Mouse (Mus musculus) layer of hippocampus, adult 6 months (tissue): ENCODE measurements around the gene 1700088E04Rik. TPM values are rescaled to one million over a fixed set of nuclear protein-coding genes. Genes with fewer than 3 reads are reported as not detected.

Source experiments
- long read RNA-seq, 2 experiments: library from polyadenylated mRNA; unstranded; transcript quantifications; one replicate each; pipeline ENCODE4 v2.0.0; 2019 to 2020
- polyA plus RNA-seq: library from polyadenylated mRNA; unstranded; fragments of <200 nt; fragmentation: Nextera tagmentation; gene quantifications from 2 replicates; pipeline ENCODE4 v1.2.3, GENCODE M21; 2021

The 1700088E04Rik gene
- 18.0 and 24.6 TPM in 2 replicates for polyA plus RNA-seq
- long read RNA-seq, experiment 1, partial matches to known transcripts = 1 of 9 reads
- long read RNA-seq, experiment 1, other reads (novel, unspliced or antisense) = 2 of 9 reads
- long read RNA-seq, experiment 2, partial matches to known transcripts = 0 of 8 reads
- long read RNA-seq, experiment 2, other reads (novel, unspliced or antisense) = 2 of 8 reads

GRCm38 (mm10) chr15:79140866-79141565 lies at the start of gene 1700088E04Rik, which contains the start of gene Polr2f:
Gene 1700088E04Rik, minus strand, starts transcription at chr15:79141253.
Gene Polr2f, plus strand, starts transcription at chr15:79141009.

GRCm38 (mm10) chr15:79165140-79165539 lies 24.1 kb upstream of the 1700088E04Rik start, which contains the start of gene Sox10:
Gene Sox10, minus strand, starts transcription at chr15:79165240.

GRCm38 (mm10) chr15:79108421-79109320 lies 32.4 kb downstream of the 1700088E04Rik start, which contains the start of gene Micall1:
Gene Micall1, plus strand, starts transcription at chr15:79108898.

Other genes with a start within 250 kb of the 1700088E04Rik start
- 0.13 and 0.19 TPM in 2 replicates for gene Gm49510, start 241.6 kb downstream of the 1700088E04Rik start, polyA plus RNA-seq
- gene Sh3bp1, start 241.5 kb downstream of the 1700088E04Rik start, polyA plus RNA-seq = 2.8 and 4.3 TPM in 2 replicates
- 117 and 170 TPM in 2 replicates for gene Pdxp, start 227.3 kb downstream of the 1700088E04Rik start, polyA plus RNA-seq
- gene Lgals1, start 214.5 kb downstream of the 1700088E04Rik start, polyA plus RNA-seq = 98.4 and 125 TPM in 2 replicates
- gene Nol12, start 206.3 kb downstream of the 1700088E04Rik start, polyA plus RNA-seq = 43.1 and 48.4 TPM in 2 replicates
- 4.4 and 5.7 TPM in 2 replicates for gene Triobp, start 193.5 kb downstream of the 1700088E04Rik start, polyA plus RNA-seq
- 65.5 and 70.9 TPM in 2 replicates for gene H1f0, start 112.8 kb downstream of the 1700088E04Rik start, polyA plus RNA-seq
- 0.23 TPM in 2 replicates for gene Galr3, start 99.4 kb downstream of the 1700088E04Rik start, polyA plus RNA-seq
- gene Ankrd54, start 78.4 kb downstream of the 1700088E04Rik start, polyA plus RNA-seq = 28.0 and 29.8 TPM in 2 replicates
- gene Eif3l, start 66.1 kb downstream of the 1700088E04Rik start, polyA plus RNA-seq = 100 and 106 TPM in 2 replicates
- gene Micall1, start 32.4 kb downstream of the 1700088E04Rik start, polyA plus RNA-seq = 3.3 and 3.8 TPM in 2 replicates
- gene Polr2f, start 244 bp downstream of the 1700088E04Rik start, polyA plus RNA-seq = 156 and 172 TPM in 2 replicates
- 8.4 and 10.3 TPM in 2 replicates for gene Sox10, start 24.0 kb upstream of the 1700088E04Rik start, polyA plus RNA-seq
- gene Pick1, start 87.9 kb upstream of the 1700088E04Rik start, polyA plus RNA-seq = 12.5 and 14.9 TPM in 2 replicates
- gene Gm49486, start 88.1 kb upstream of the 1700088E04Rik start, polyA plus RNA-seq = 0.25 TPM in 1 of 2 replicates, not detected in the other
- 5.2 TPM in 1 of 2 replicates, not detected in the other for gene Slc16a8, start 113.5 kb upstream of the 1700088E04Rik start, polyA plus RNA-seq
- 3.8 and 4.6 TPM in 2 replicates for gene Baiap2l2, start 144.3 kb upstream of the 1700088E04Rik start, polyA plus RNA-seq
- gene Pla2g6, start 187.1 kb upstream of the 1700088E04Rik start, polyA plus RNA-seq = 9.0 and 9.6 TPM in 2 replicates
- gene Maff, start 205.4 kb upstream of the 1700088E04Rik start, polyA plus RNA-seq = 0.23 and 0.28 TPM in 2 replicates